Mouse (Mus musculus) adrenal gland, adult 2 months (tissue): Measurements from ENCODE around the gene Ccdc30. TPM values are rescaled to one million over a fixed set of nuclear protein-coding genes. Genes with fewer than 3 reads are reported as not detected.

Source experiments
- DNase-seq: peaks from one replicate; pipeline ENCODE4 v3.0.0; 2021
- long read RNA-seq: library from polyadenylated mRNA; stranded (forward); transcript quantifications from one replicate; pipeline ENCODE4 v2.0.0, GENCODE M21; 2021
- polyA plus RNA-seq: library from polyadenylated mRNA; depleted of rRNA; stranded (reverse); fragments of >200 nt; gene quantifications from 2 replicates; pipeline ENCODE4 v1.2.3, GENCODE M21; 2012; rRNA removed
- total RNA-seq, 2 experiments: library from RNA; stranded (reverse); gene quantifications; 2 replicates each; pipeline ENCODE4 v1.2.3; 2021

Gene Ccdc30
- total RNA-seq = 10 to 100 TPM in 1 of 2 experiments, 1 to 10 TPM in 1; 7.2 to 23.9 TPM
- polyA plus RNA-seq = 2.5 and 3.2 TPM in 2 replicates
- long read RNA-seq, partial matches to known transcripts = 16 of 26 reads
- long read RNA-seq, other reads (novel, unspliced or antisense) = 8 of 26 reads

GRCm38 (mm10) chr4:119415072-119415753, at the start of gene Ccdc30:
Gene Ccdc30 (minus strand): TSS chr4:119415521.
- peak; percentile 97 for DNase-seq

GRCm38 (mm10) chr4:119463756-119464419, 48.6 kb upstream of the Ccdc30 start:
- no peak for DNase-seq

DNA sequence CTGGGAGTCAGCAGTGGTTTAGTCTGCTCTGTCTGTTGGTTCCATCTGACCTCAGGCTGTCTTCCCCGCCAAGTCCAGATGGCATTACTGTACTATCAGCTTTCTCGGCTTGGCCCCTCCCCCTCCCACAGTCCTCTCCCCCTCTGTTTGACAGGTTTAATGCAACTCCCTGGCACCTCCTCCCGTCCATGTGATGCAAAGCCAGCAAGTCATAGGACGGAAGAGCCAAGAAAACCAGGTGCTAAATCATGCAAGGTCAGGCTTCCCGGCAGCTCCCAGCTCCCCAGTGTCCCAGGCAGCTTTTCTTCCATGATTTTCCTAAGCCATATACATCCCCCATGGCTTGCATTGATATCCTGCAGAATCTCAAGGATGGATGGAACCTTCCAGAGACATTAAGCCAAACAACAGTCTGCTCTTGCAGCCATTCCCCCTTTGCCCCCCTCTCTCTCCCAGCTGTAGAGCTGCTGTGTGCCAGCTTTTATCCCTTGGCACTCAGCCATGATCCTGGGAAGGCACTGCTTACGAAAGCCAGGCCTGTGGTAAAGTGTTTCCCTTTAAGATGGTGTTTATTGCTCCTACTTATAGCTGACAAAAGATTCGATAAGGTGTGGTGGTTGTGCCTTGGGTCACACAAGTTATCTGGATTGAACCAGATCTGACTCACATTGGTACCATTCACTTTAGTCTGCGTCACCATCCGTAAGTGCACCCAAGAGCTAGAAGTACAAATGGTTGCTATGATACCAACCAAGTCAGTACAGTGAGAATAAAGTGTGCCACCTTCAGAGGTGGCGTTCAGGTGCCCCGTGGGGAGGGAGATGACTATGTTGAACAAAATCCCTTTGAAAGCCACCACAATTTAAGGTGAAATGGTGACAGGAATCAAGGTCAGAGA, 47.8 kb upstream of the Ccdc30 start:
- DNase-seq = peak; percentile 57

GRCm38 (mm10) chr4:119462457-119462856, 47.1 kb upstream of the Ccdc30 start:
- DNase-seq = no peak

DNA sequence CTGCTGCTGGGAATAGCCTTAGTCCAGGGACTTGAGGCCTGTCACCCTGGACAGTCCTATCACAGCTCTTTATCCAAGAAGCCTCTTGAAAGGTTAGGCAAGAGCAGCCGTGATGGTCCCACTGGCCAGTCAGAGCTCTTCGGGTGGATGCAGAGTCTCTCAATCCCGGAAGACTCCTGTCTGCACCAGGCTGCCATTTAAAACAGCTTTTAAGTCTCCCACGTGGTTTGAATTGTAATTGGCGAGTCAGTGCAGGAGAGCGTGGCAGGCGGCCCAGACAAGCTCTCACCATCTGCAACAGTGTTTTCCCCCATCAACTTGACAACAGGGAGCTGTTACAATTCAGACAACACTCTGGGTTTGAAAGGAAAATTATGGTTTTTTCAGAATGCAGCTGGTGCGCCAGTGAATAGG, 45.4 kb upstream of the Ccdc30 start:
- DNase-seq = no peak

DNA sequence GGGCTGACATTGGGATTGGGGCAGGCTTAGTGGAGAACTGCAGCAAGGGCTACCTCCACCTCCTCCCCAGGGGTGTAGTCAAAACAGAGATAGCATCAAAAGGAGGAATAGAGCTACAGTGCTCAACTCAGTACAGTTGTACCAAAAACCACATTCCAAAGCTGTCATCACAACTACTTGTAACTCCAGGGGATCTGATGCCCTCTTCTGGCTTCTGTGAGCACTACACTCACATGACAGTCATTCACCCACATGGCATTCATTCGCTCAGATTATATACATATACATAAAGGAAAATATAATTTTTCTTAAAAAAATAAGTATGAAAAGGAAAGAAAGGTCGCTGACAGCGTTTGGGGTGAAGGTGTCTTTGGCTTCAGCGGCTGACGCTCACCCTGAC, 45.0 kb upstream of the Ccdc30 start:
- DNase-seq = peak; percentile 16

GRCm38 (mm10) chr4:119453533-119453932, 38.2 kb upstream of the Ccdc30 start:
- no peak for DNase-seq

DNA sequence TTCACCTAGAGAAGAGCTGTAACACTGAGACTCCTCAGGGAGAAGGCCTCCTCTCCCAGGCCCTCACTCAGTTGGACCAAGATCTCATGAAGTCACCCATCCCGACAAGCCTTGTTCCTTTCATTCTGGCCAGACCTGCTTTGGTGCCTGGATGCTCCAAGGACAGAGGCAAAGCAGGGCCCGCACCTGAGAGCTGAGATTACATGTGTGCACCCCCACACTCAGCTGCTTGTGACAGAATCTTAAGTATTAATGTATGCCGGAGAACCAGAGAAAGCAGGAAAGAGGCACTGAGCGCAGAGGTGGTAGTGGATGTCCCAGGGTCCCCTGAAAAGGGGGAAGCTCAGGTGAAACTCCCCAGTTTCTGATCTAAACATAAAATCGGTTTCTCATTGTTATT, 37.8 kb upstream of the Ccdc30 start:
- no peak for DNase-seq

GRCm38 (mm10) chr4:119450436-119450835, 35.1 kb upstream of the Ccdc30 start:
- DNase-seq = no peak

DNA sequence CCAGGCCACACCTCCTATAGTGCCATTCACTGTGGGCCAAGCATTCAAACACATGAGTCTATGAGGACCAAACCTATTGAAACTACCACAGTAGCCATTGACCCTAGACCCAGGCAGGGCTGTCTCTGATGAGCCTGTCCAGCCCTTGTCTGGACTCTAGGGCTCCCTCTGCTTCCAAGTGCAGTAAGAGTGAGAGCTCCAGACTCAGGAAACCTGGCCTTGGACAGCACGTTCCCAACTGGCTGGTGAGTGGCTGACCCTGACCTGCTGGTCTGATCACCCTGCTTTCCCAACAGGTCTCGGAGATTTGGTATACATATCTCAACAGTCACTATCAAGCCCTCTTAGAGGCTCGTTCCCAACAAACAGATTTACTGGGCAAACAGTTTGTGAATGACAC, 32.5 kb upstream of the Ccdc30 start:
- peak; percentile 67 for DNase-seq

DNA sequence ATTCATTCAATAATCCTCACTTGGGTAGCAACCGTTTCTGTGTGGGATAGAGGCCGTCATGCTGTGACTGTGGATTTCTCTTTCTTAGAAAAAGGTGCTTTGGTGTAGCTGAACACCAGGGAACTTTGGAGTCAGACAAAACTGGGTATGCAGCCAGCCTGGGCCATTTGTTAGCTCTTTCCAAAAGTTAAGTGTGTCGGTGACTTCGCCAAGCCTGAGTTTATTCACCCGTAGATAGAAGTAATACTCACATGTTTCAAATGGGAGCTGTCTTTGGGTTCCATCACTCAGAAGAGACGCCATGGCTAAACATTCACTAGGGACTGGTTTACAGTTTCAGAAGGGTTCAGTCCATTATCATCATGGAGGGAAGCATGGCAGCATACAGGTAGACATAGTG, 31.9 kb upstream of the Ccdc30 start:
- DNase-seq = no peak

- DNase-seq = peak; percentile 50
Observed at GRCm38 (mm10) chr4:119442539-119442938, 27.2 kb upstream of the Ccdc30 start.

GRCm38 (mm10) chr4:119441836-119442235, 26.5 kb upstream of the Ccdc30 start:
- no peak for DNase-seq

GRCm38 (mm10) chr4:119437936-119438335, 22.6 kb upstream of the Ccdc30 start:
- DNase-seq = no peak

GRCm38 (mm10) chr4:119430678-119431077, 15.4 kb upstream of the Ccdc30 start:
- peak; percentile 61 for DNase-seq

DNA sequence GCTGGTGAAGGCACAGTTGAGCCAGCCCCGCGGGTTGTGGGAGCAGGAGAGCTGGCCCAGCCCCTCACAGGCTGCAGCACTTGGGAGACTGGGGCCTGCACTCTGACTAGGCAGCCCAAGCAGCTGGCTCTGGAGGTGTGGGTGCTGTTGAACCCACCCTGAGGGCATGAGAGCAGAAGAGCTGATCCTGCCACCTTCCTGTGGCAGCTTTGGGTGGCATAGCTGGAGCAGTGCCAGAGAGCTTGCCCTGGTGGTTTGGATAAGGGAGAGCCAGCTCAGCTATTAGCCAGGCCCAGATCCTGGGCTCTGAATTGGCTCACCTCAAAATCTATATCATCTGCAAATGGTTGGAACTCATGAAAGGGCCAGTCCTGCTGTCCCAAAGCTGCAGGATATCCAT, 12.4 kb upstream of the Ccdc30 start:
- peak; percentile 51 for DNase-seq

- DNase-seq = no peak
Observed at GRCm38 (mm10) chr4:119425601-119426000, 10.3 kb upstream of the Ccdc30 start.

DNA sequence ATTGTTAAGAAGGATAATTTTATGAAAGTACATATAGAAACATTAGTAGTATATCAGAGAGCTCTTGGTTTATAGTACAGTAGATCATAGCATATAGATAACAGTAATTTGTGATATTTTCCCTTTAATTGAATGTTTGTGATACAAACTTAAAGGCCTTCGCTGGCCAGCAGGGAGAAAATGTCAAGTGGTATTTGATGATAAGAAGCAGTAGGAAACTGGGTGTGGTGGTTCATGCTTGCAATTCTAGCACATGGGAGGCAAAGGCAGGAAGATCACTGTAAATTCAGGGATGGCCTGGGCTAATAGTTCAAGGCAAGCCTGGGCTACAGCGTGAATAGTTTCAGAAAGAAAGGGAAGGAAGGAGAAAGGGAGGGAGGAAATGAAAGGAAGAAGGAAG, 9.8 kb upstream of the Ccdc30 start:
- DNase-seq = no peak

- DNase-seq = peak; percentile 96
Observed at GRCm38 (mm10) chr4:119422294-119422964, 7.1 kb upstream of the Ccdc30 start, which contains the start of the genes Ppcs and Zmynd12. Gene Ppcs (minus strand): TSS chr4:119422420. Gene Zmynd12 (plus strand): TSS chr4:119422814.

DNA sequence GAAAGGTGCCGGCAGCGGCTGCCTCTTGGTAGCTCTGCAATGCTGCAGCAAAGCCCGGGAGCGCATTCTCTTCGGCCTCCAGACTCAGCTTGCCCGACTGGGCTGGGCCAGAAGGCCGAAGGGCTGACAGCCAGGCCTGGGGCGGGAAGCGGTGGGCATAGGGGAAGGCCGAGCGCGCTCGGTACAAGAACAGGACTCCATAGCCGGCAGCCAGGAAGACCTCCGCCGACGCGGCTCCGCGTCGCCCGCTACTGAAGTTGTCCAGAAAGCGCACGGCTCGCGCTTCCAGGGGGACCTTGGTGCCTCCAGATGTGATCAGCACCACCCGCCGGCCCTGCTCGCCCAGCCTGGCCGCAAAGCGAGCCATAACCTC, 6.6 kb upstream of the Ccdc30 start:
- DNase-seq = no peak

GRCm38 (mm10) chr4:119421191-119421590, 5.9 kb upstream of the Ccdc30 start:
- DNase-seq = peak; percentile 61

- no peak for DNase-seq
Observed at GRCm38 (mm10) chr4:119417894-119418293, 2.6 kb upstream of the Ccdc30 start.
